27 mouse cellular contexts compared by ENCODE assay signal in the genomic region with DNA sequence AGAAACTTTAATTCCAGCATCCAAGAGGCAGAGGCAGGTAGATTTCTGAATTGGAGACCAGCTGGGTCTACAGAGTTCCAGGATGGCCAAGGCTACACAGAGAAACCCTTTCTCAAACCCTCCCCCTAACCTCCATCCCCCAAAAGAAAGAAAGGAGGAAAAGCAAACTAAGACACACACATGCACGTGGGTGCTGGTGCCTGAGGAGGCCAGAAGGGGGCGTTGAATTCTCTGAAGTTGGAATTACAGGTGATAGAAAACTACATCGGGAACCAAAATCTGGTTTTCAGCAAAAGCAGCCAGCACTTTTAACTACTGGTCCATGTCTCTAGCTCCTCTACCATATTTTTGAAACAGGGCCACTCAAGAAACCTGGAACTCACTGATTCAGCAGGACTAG. TPM values are rescaled to one million over a fixed set of nuclear protein-coding genes. Genes with fewer than 3 reads are reported as not detected.
DNase-seq lines count a peak whose midpoint lies in the region; ATAC-seq and TF ChIP-seq lines count a peak whose summit lies in the region.
"Had no signal": no experiment of that assay in that cellular context is flagged by ENCODE, and none has a peak within 500 bp of the region (broad histone marks: within the 10 kb centered on the region; RNA-seq: fewer than 3 reads in every experiment).

No protein-coding gene starts in this region.

- H3K9ac ChIP-seq in midbrain, embryonic 11.5 days (ENCODE audit: low read length), result no peak overlapping the region
- H3K9ac ChIP-seq in MEL (ENCODE audit: control insufficient read depth, low read depth, low read length, poor library complexity, severe bottlenecking), result no peak overlapping the region
- H3K9ac ChIP-seq: embryonic facial prominence, embryonic 13.5 days; embryonic facial prominence, embryonic 15.5 days; forebrain, embryonic 12.5 days had no signal

- no peaks in the 10 kb centered on the region for H3K27me3 ChIP-seq in midbrain, embryonic 11.5 days (ENCODE audit: control insufficient read depth, insufficient read depth, low read length)
- H3K27me3 ChIP-seq in midbrain, embryonic 10.5 days (ENCODE audit: low read depth, poor library complexity, severe bottlenecking), result no peaks in the 10 kb centered on the region
- H3K27me3 ChIP-seq in MEL (ENCODE audit: control insufficient read depth in 1 of 2, insufficient read depth in 2 of 2, low read length in 2 of 2), result peaks cover 1 to 2% of the 10 kb centered on the region in 2 experiments; a peak in 2 of 4 replicates
- H3K27me3 ChIP-seq: embryonic facial prominence, embryonic 13.5 days; embryonic facial prominence, embryonic 15.5 days; forebrain, embryonic 12.5 days had no signal

- no peak for TF ChIP-seq POLR2A in MEL (IDR thresholded peaks at IDR 0.05; ENCODE audit: control insufficient read depth in 1 of 2, insufficient read depth in 1 of 2, low read depth in 1 of 2, low read length in 2 of 2, poor library complexity in 1 of 2)

- H3K4me2 ChIP-seq in midbrain, embryonic 11.5 days, result no peak overlapping the region
- H3K4me2 ChIP-seq: embryonic facial prominence, embryonic 13.5 days; embryonic facial prominence, embryonic 15.5 days; forebrain, embryonic 12.5 days had no signal

- H3K27ac ChIP-seq in midbrain, embryonic 11.5 days (ENCODE audit: low read depth, low read length), result no peak overlapping the region
- no peak overlapping the region for H3K27ac ChIP-seq in midbrain, embryonic 10.5 days (replicated peaks)
- H3K27ac ChIP-seq in MEL (ENCODE audit: control insufficient read depth, low read depth, low read length), result no peak overlapping the region
- H3K27ac ChIP-seq in gastrocnemius, adult 2 months, result no peak overlapping the region
- H3K27ac ChIP-seq: embryonic facial prominence, embryonic 13.5 days; embryonic facial prominence, embryonic 15.5 days; forebrain, embryonic 10.5 days; forebrain, embryonic 12.5 days had no signal

- TF ChIP-seq EP300 in MEL (IDR thresholded peaks at IDR 0.05; ENCODE audit: low read depth in 1 of 2, low read length in 2 of 2), result no peak

- no peak for TF ChIP-seq RAD21 in MEL (IDR thresholded peaks at IDR 0.05; ENCODE audit: low read depth, low read length)

- intact Hi-C loops in gastrocnemius, adult 2 months (cut with DNase I), result no loop called here

- no peaks in the 10 kb centered on the region for H3K36me3 ChIP-seq in midbrain, embryonic 11.5 days (ENCODE audit: control insufficient read depth, insufficient read depth, low read length)
- H3K36me3 ChIP-seq in midbrain, embryonic 10.5 days, result no peaks in the 10 kb centered on the region
- no peaks in the 10 kb centered on the region for H3K36me3 ChIP-seq in MEL (ENCODE audit: control insufficient read depth in 1 of 2, insufficient read depth in 2 of 2, low read length in 2 of 2)
- H3K36me3 ChIP-seq: embryonic facial prominence, embryonic 13.5 days; embryonic facial prominence, embryonic 15.5 days; forebrain, embryonic 10.5 days; forebrain, embryonic 12.5 days had no signal

- H3K4me3 ChIP-seq in midbrain, embryonic 11.5 days (ENCODE audit: low read depth, low read length), result no peak overlapping the region
- H3K4me3 ChIP-seq in midbrain, embryonic 10.5 days, result no peak overlapping the region
- H3K4me3 ChIP-seq in MEL (ENCODE audit: control insufficient read depth in 1 of 2, insufficient read depth in 1 of 2, low read depth in 2 of 2, low read length in 2 of 2), result no peak overlapping the region
- H3K4me3 ChIP-seq in gastrocnemius, adult 2 months, result no peak overlapping the region
- H3K4me3 ChIP-seq: embryonic facial prominence, embryonic 13.5 days; embryonic facial prominence, embryonic 15.5 days; erythroblast, embryonic 14.5 days; forebrain, embryonic 10.5 days; forebrain, embryonic 12.5 days had no signal

- no peaks in the 10 kb centered on the region for H3K79me2 ChIP-seq in MEL (ENCODE audit: control insufficient read depth, insufficient read depth, low read length, poor library complexity)

- TF ChIP-seq CTCF in MEL (IDR thresholded peaks at IDR 0.05 in 2 of 3, conservative IDR thresholded peaks at IDR 0.05 in 1 of 3; ENCODE audit: control insufficient read depth in 1 of 3, insufficient read depth in 1 of 3, low read depth in 2 of 3, low read length in 3 of 3, poor library complexity in 1 of 3, severe bottlenecking in 1 of 3), result 0 out of 6 replicates have a peak, but pooled peaks of 2 of the 3 experiments have one; percentile 3 to 6
- no peak for TF ChIP-seq CTCF in gastrocnemius, adult 2 months (IDR thresholded peaks at IDR 0.05)

- peaks cover 7% of the 10 kb centered on the region for H3K4me1 ChIP-seq in midbrain, embryonic 11.5 days (ENCODE audit: control insufficient read depth, insufficient read depth, low read length)
- H3K4me1 ChIP-seq in midbrain, embryonic 10.5 days, result peaks cover 17% of the 10 kb centered on the region
- peaks cover 0 to 13% of the 10 kb centered on the region in 2 experiments; a peak in 1 of 4 replicates for H3K4me1 ChIP-seq in MEL (ENCODE audit: control insufficient read depth in 1 of 2, insufficient read depth in 2 of 2, low read length in 2 of 2)

- H3K9me3 ChIP-seq in midbrain, embryonic 11.5 days (ENCODE audit: control insufficient read depth, low read length), result no peaks in the 10 kb centered on the region
- H3K9me3 ChIP-seq in midbrain, embryonic 10.5 days (replicated peaks), result no peaks in the 10 kb centered on the region; the same call in 1 of the 2 replicates
- H3K9me3 ChIP-seq in MEL (replicated peaks; ENCODE audit: insufficient read depth, low read length), result no peaks in the 10 kb centered on the region
- H3K9me3 ChIP-seq: embryonic facial prominence, embryonic 13.5 days; embryonic facial prominence, embryonic 15.5 days; G1E had no signal

- ATAC-seq in midbrain, embryonic 11.5 days (ENCODE audit: low FRiP score), result no peak
- ATAC-seq: CD4-positive, CD25-positive, alpha-beta regulatory T cell, adult 4 months; forebrain, embryonic 14.5 days; forebrain, embryonic 16.5 days had no signal

- peak; percentile 77 for DNase-seq in midbrain, embryonic 11.5 days (ENCODE audit: low spot score, missing footprints)
- DNase-seq in midbrain, embryonic 10.5 days (ENCODE audit: low spot score), result no peak
- DNase-seq in MEL (ENCODE audit: low read depth, low spot score) (no peak), ZHBTc4 (ENCODE audit: low read depth, low spot score) (peak; percentile 61)
- no peak for DNase-seq in right cerebral cortex, postnatal 14 days
- no peak for DNase-seq in gastrocnemius, adult 2 months
- DNase-seq: adrenal gland, adult 2 months; adrenal gland, postnatal 10 days; adrenal gland, postnatal 25 days; B cell, adult 2 months; cerebellum, adult 11 months; cerebellum, adult 18-20 months; cerebellum, adult 8-10 months; cerebellum, adult 9-11 months; cerebellum, postnatal 14 days; cerebellum, postnatal 36 days; embryo, embryonic 11 days had no signal

- 56% methylated on average over 3 of the region's 3 CpGs for WGBS in midbrain, embryonic 11.5 days
- 60% methylated on average over 3 of the region's 3 CpGs for WGBS in midbrain, embryonic 10.5 days

TF ChIP-seq in MEL, 35 proteins besides CTCF, POLR2A, EP300 and RAD21:
- no peak for TF ChIP-seq JUND (IDR thresholded peaks at IDR 0.05; ENCODE audit: low read depth, low read length)
- TF ChIP-seq GABPA (IDR thresholded peaks at IDR 0.05; ENCODE audit: low read depth, low read length), result no peak
- TF ChIP-seq POLR2AphosphoS2 (IDR thresholded peaks at IDR 0.05; ENCODE audit: low read length), result no peak
- no peak for TF ChIP-seq NRF1 (IDR thresholded peaks at IDR 0.05; ENCODE audit: insufficient read depth, low read depth, low read length, poor library complexity, severe bottlenecking)
- no peak for TF ChIP-seq MXI1 (IDR thresholded peaks at IDR 0.05; ENCODE audit: low read depth, low read length)
- TF ChIP-seq ZC3H11A (IDR thresholded peaks at IDR 0.05; ENCODE audit: low read depth, low read length), result no peak
- no peak for TF ChIP-seq MYC (IDR thresholded peaks at IDR 0.05; ENCODE audit: low read depth, low read length)
- TF ChIP-seq ZNF384 (IDR thresholded peaks at IDR 0.05; ENCODE audit: low read depth, low read length), result no peak
- TF ChIP-seq SIN3A (IDR thresholded peaks at IDR 0.05; ENCODE audit: low read length), result no peak
- no peak for TF ChIP-seq SMC3 (IDR thresholded peaks at IDR 0.05; ENCODE audit: low read depth, low read length)
- no peak for TF ChIP-seq ZKSCAN1 (IDR thresholded peaks at IDR 0.05; ENCODE audit: low read depth, low read length)
- TF ChIP-seq E2F4 (IDR thresholded peaks at IDR 0.05; ENCODE audit: borderline replicate concordance, low read depth, low read length), result no peak
- TF ChIP-seq CHD1 (IDR thresholded peaks at IDR 0.05; ENCODE audit: low read depth, low read length), result no peak
- no peak for TF ChIP-seq RCOR1 (IDR thresholded peaks at IDR 0.05; ENCODE audit: low read depth, low read length)
- no peak for TF ChIP-seq MAFK (IDR thresholded peaks at IDR 0.05; ENCODE audit: borderline replicate concordance, low read depth, low read length)
- TF ChIP-seq NELFE (IDR thresholded peaks at IDR 0.05; ENCODE audit: low read depth, low read length), result no peak
- TF ChIP-seq ETS1 (IDR thresholded peaks at IDR 0.05; ENCODE audit: low read depth, low read length), result no peak

RNA-seq across cellular contexts. Expression of a gene that starts 3.3 kb away (rescaled TPM):
- 111 and 114 TPM in 2 replicates for polyA plus RNA-seq in midbrain, embryonic 11.5 days (2014; fragmentation: Nextera tagmentation; extraction: Ambion mirVana)
- 104 and 114 TPM in 2 replicates for polyA plus RNA-seq in midbrain, embryonic 10.5 days (2016; fragmentation: Nextera tagmentation; extraction: Ambion mirVana)
- 15.6 and 19.8 TPM in 2 replicates for total RNA-seq in MEL (2012; rRNA removed)
- 10 to 100 TPM in 1 of 2 experiments, not detected in 1; 78.1 TPM for polyA plus RNA-seq in MEL (2012; ENCODE audit: insufficient read depth in 1 of 2, insufficient read length in 2 of 2, low read depth in 1 of 2, low replicate concordance in 2 of 2, missing spikeins in 1 of 2)
- 1 to 10 TPM; 5.4 to 5.8 TPM for total RNA-seq in gastrocnemius, adult 2 months (2021)

RNA-seq across cellular contexts. Expression of a gene that starts 21.6 kb away (rescaled TPM):
- polyA plus RNA-seq in midbrain, embryonic 11.5 days (2014; fragmentation: Nextera tagmentation; extraction: Ambion mirVana), result 18.8 and 21.9 TPM in 2 replicates
- polyA plus RNA-seq in midbrain, embryonic 10.5 days (2016; fragmentation: Nextera tagmentation; extraction: Ambion mirVana), result 38.0 and 44.3 TPM in 2 replicates
- not detected in 2 replicates for total RNA-seq in MEL (2012; rRNA removed)
- polyA plus RNA-seq in MEL (2012; ENCODE audit: insufficient read depth in 1 of 2, insufficient read length in 2 of 2, low read depth in 1 of 2, low replicate concordance in 2 of 2, missing spikeins in 1 of 2), result not detected
- total RNA-seq in gastrocnemius, adult 2 months (2021), result 1 to 10 TPM; 1.4 to 2.1 TPM
- total RNA-seq: adrenal gland, adult 2 months; common myeloid progenitor, adult 5-6 weeks had no signal
- polyA plus RNA-seq: G1E had no signal

RNA-seq across cellular contexts. Expression of a gene that starts 48.5 kb away (rescaled TPM):
- polyA plus RNA-seq in midbrain, embryonic 11.5 days (2014; fragmentation: Nextera tagmentation; extraction: Ambion mirVana), result 320 and 332 TPM in 2 replicates
- 271 and 306 TPM in 2 replicates for polyA plus RNA-seq in midbrain, embryonic 10.5 days (2016; fragmentation: Nextera tagmentation; extraction: Ambion mirVana)
- total RNA-seq in MEL (2012; rRNA removed), result 151 and 164 TPM in 2 replicates
- polyA plus RNA-seq in MEL (2012; ENCODE audit: insufficient read depth in 1 of 2, insufficient read length in 2 of 2, low read depth in 1 of 2, low replicate concordance in 2 of 2, missing spikeins in 1 of 2), result 100 to 1,000 TPM in 1 of 2 experiments, not detected in 1; 184 TPM
- total RNA-seq in gastrocnemius, adult 2 months (2021), result 100 to 1,000 TPM; 179 to 181 TPM

Comparison
In these comparisons a context has a peak if more than half of its experiments do, and no peak if none do; other contexts are left out.
1. DNase-seq: peak in midbrain, embryonic 11.5 days (single experiment) and ZHBTc4 (single experiment); none in midbrain, embryonic 10.5 days (single experiment), MEL (single experiment), right cerebral cortex, postnatal 14 days (single experiment) and gastrocnemius, adult 2 months (single experiment).
2. RNA of a gene that starts 21.6 kb away (polyA plus RNA-seq): 38.0 to 44.3 TPM in midbrain, embryonic 10.5 days and 18.8 to 21.9 TPM in midbrain, embryonic 11.5 days; not detected in MEL; every median in the first group is over 10 times any median in the second.